Mouse (Mus musculus): ENCODE data around the gene Nol3. TPM values are rescaled to one million over a fixed set of nuclear protein-coding genes. Genes with fewer than 3 reads are reported as not detected.

The Nol3 gene
- polyA plus RNA-seq, 1 experiment from 2014 or later = 0.10 TPM

GRCm38 (mm10) chr8:105276292-105277120 lies 566 bp downstream of the Nol3 start:
- Histone ChIP-seq H3K4me3 (replicated peaks) (peak overlapping the region; percentile 35), H3K4me2 (peak overlapping the region; percentile 59), H3K4me1 (replicated peaks) (peaks cover 27% of the 10 kb centered on the region), H3K27ac (no peak overlapping the region), H3K9me3 (replicated peaks) (no peaks in the 10 kb centered on the region), H3K36me3 (0 out of 2 replicates have a peak, but pooled peaks cover 2% of the 10 kb centered on the region), H3K9ac (peak overlapping the region; percentile 47; the same call in 1 of the 2 replicates), H3K27me3 (peaks cover 97% of the 10 kb centered on the region)
- 4% methylated on average over 30 of the region's 30 CpGs for WGBS (ENCODE audit: insufficient replicate concordance)
- ATAC-seq (ENCODE audit: low read depth) (peak; percentile 64), DNase-seq (no peak)

- H3K4me1 ChIP-seq (replicated peaks) = peaks cover 43% of the 10 kb centered on the region
- 0 out of 2 replicates have a peak overlapping the region, but pooled peaks have one; percentile 29 for H3K9ac ChIP-seq
- peak overlapping the region; percentile 56 for H3K4me2 ChIP-seq
- 4% methylated on average over 28 of the region's 28 CpGs for WGBS (ENCODE audit: insufficient replicate concordance)
- ATAC-seq (ENCODE audit: low read depth) (peak; percentile 65), DNase-seq (peak; percentile 43)
- 0 out of 2 replicates have a peak, but pooled peaks cover 4% of the 10 kb centered on the region for H3K36me3 ChIP-seq
- H3K9me3 ChIP-seq (replicated peaks) = no peaks in the 10 kb centered on the region
- no peak overlapping the region for H3K27ac ChIP-seq
- H3K27me3 ChIP-seq = peaks cover 95% of the 10 kb centered on the region
- peak overlapping the region; percentile 36 for H3K4me3 ChIP-seq (replicated peaks)
Observed at GRCm38 (mm10) chr8:105278911-105279334, 3.0 kb downstream of the Nol3 start.

- Histone ChIP-seq H3K36me3 (0 out of 2 replicates have a peak, but pooled peaks cover 4% of the 10 kb centered on the region), H3K9ac (no peak overlapping the region), H3K4me1 (replicated peaks) (peaks cover 42% of the 10 kb centered on the region), H3K9me3 (replicated peaks) (no peaks in the 10 kb centered on the region), H3K27me3 (peaks cover 91% of the 10 kb centered on the region), H3K4me2 (no peak overlapping the region), H3K4me3 (replicated peaks) (no peak overlapping the region), H3K27ac (no peak overlapping the region)
- ATAC-seq (ENCODE audit: low read depth) (no peak), DNase-seq (no peak)
- WGBS (ENCODE audit: insufficient replicate concordance) = 46% methylated on average over 3 of the region's 3 CpGs
Observed at GRCm38 (mm10) chr8:105280567-105280966, 4.6 kb downstream of the Nol3 start.

GRCm38 (mm10) chr8:105281821-105282220 lies 5.9 kb downstream of the Nol3 start:
- 0 out of 2 replicates have a peak, but pooled peaks cover 4% of the 10 kb centered on the region for H3K36me3 ChIP-seq
- no peak overlapping the region for H3K9ac ChIP-seq
- H3K9me3 ChIP-seq (replicated peaks) = no peaks in the 10 kb centered on the region
- no peak overlapping the region for H3K4me3 ChIP-seq (replicated peaks)
- WGBS (ENCODE audit: insufficient replicate concordance) = 80% methylated on average over 12 of the region's 12 CpGs
- DNase-seq = no peak
- peaks cover 89% of the 10 kb centered on the region for H3K27me3 ChIP-seq
- H3K4me1 ChIP-seq (replicated peaks) = peaks cover 29% of the 10 kb centered on the region
- no peak for ATAC-seq (ENCODE audit: low read depth)
- H3K27ac ChIP-seq = no peak overlapping the region
- H3K4me2 ChIP-seq = no peak overlapping the region

GRCm38 (mm10) chr8:105282239-105282638 lies 6.3 kb downstream of the Nol3 start:
- H3K9ac ChIP-seq = no peak overlapping the region
- 0 out of 2 replicates have a peak, but pooled peaks cover 4% of the 10 kb centered on the region for H3K36me3 ChIP-seq
- H3K9me3 ChIP-seq (replicated peaks) = no peaks in the 10 kb centered on the region
- H3K4me3 ChIP-seq (replicated peaks) = no peak overlapping the region
- no peak overlapping the region for H3K4me2 ChIP-seq
- H3K27me3 ChIP-seq = peaks cover 85% of the 10 kb centered on the region
- 31% methylated on average over 4 of the region's 4 CpGs for WGBS (ENCODE audit: insufficient replicate concordance)
- ATAC-seq (ENCODE audit: low read depth) (no peak), DNase-seq (no peak)
- H3K4me1 ChIP-seq (replicated peaks) = peaks cover 29% of the 10 kb centered on the region
- H3K27ac ChIP-seq = no peak overlapping the region

GRCm38 (mm10) chr8:105283074-105283473 lies 7.1 kb downstream of the Nol3 start:
- Histone ChIP-seq H3K4me3 (replicated peaks) (peak overlapping the region; percentile 12; the same call in 1 of the 2 replicates), H3K4me2 (peak overlapping the region; percentile 45), H3K4me1 (replicated peaks) (peaks cover 31% of the 10 kb centered on the region), H3K27ac (no peak overlapping the region), H3K9me3 (replicated peaks) (no peaks in the 10 kb centered on the region), H3K36me3 (0 out of 2 replicates have a peak, but pooled peaks cover 4% of the 10 kb centered on the region), H3K9ac (no peak overlapping the region), H3K27me3 (peaks cover 78% of the 10 kb centered on the region)
- ATAC-seq (ENCODE audit: low read depth) (peak; percentile 64), DNase-seq (peak; percentile 53)
- WGBS (ENCODE audit: insufficient replicate concordance) = 32% methylated on average over 22 of the region's 23 CpGs

- Histone ChIP-seq H3K4me1 (replicated peaks) (peaks cover 41% of the 10 kb centered on the region), H3K9ac (no peak overlapping the region), H3K4me3 (replicated peaks) (no peak overlapping the region), H3K9me3 (replicated peaks) (no peaks in the 10 kb centered on the region), H3K36me3 (0 out of 2 replicates have a peak, but pooled peaks cover 4% of the 10 kb centered on the region), H3K27me3 (peaks cover 69% of the 10 kb centered on the region), H3K27ac (no peak overlapping the region), H3K4me2 (no peak overlapping the region)
- whole genome bisulfite sequencing (ENCODE audit: insufficient replicate concordance) = 53% methylated on average over 12 of the region's 12 CpGs
- DNase-seq (no peak), ATAC-seq (ENCODE audit: low read depth) (no peak)
Observed at GRCm38 (mm10) chr8:105285514-105285913, 9.6 kb downstream of the Nol3 start.

GRCm38 (mm10) chr8:105286907-105287306 lies 11.0 kb downstream of the Nol3 start:
- Histone ChIP-seq H3K27ac (no peak overlapping the region), H3K9me3 (replicated peaks) (no peaks in the 10 kb centered on the region), H3K9ac (no peak overlapping the region), H3K36me3 (no peaks in the 10 kb centered on the region), H3K27me3 (peaks cover 61% of the 10 kb centered on the region), H3K4me2 (no peak overlapping the region), H3K4me1 (replicated peaks) (peaks cover 45% of the 10 kb centered on the region), H3K4me3 (replicated peaks) (no peak overlapping the region)
- DNase-seq = no peak
- 67% methylated on average over 4 of the region's 4 CpGs for WGBS (ENCODE audit: insufficient replicate concordance)
- no peak for ATAC-seq (ENCODE audit: low read depth)

- Histone ChIP-seq H3K36me3 (no peaks in the 10 kb centered on the region), H3K9me3 (replicated peaks) (no peaks in the 10 kb centered on the region), H3K4me3 (replicated peaks) (no peak overlapping the region), H3K9ac (no peak overlapping the region), H3K27me3 (peaks cover 50% of the 10 kb centered on the region), H3K4me1 (replicated peaks) (peaks cover 34% of the 10 kb centered on the region), H3K4me2 (no peak overlapping the region), H3K27ac (no peak overlapping the region)
- DNase-seq = no peak
- 86% methylated on average over 5 of the region's 5 CpGs for WGBS (ENCODE audit: insufficient replicate concordance)
- no peak for ATAC-seq (ENCODE audit: low read depth)
Observed at GRCm38 (mm10) chr8:105288231-105288630, 12.3 kb downstream of the Nol3 start.

- no peaks in the 10 kb centered on the region for H3K36me3 ChIP-seq
- peak overlapping the region; percentile 87 for H3K4me2 ChIP-seq
- no peaks in the 10 kb centered on the region for H3K9me3 ChIP-seq (replicated peaks)
- peaks cover 29% of the 10 kb centered on the region for H3K4me1 ChIP-seq (replicated peaks)
- H3K27ac ChIP-seq = peak overlapping the region; percentile 59; the same call in 1 of the 2 replicates
- peak overlapping the region; percentile 55 for H3K9ac ChIP-seq
- 1% methylated on average over 53 of the region's 53 CpGs for WGBS (ENCODE audit: insufficient replicate concordance)
- H3K27me3 ChIP-seq = peaks cover 46% of the 10 kb centered on the region
- ATAC-seq (ENCODE audit: low read depth) (peak; percentile 82), DNase-seq (peak; percentile 82)
- H3K4me3 ChIP-seq (replicated peaks) = peak overlapping the region; percentile 61
Observed at GRCm38 (mm10) chr8:105288958-105289732, 13.2 kb downstream of the Nol3 start.

Data from liver, embryonic 13.5 days (tissue).